Mouse (Mus musculus) testis, postnatal 14 days (tissue): ENCODE measurements around the gene Kif28.
A peak's percentile ranks its signal among the peaks of the same experiment; 100 is the strongest.
"Not testable (repeated sequence)": the region's sequence is repeated elsewhere in the genome, so short reads cannot be mapped to it uniquely, and the experiment has no call there.

Source experiments
- DNase-seq: peaks from one replicate; pipeline ENCODE4 v3.0.0; 2021; ENCODE audit warnings: low spot score

Gene Kif28

GRCm38 (mm10) chr1:179704150-179704549 is 40.9 kb downstream of the Kif28 start:
- DNase-seq: no peak

DNA sequence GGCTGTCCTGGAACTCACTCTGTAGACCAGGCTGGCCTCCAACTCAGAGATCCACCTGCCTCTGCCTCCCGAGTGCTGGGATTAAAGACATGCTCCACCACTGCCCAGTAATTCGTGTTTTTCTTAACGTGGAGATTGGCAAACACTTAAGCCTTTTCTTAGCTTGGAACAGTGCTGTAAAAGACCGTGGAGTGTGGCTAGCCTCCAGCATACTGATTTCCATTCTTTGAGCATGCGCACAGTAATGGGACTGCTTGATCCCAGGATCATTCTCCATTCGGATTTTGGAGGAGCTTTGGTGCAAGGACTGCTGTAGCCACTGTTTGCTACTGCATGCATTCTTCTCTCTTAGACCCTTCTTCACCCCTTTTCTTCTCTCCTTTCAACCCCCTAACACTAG is 55.6 kb downstream of the Kif28 start:
- no peak for DNase-seq

DNA sequence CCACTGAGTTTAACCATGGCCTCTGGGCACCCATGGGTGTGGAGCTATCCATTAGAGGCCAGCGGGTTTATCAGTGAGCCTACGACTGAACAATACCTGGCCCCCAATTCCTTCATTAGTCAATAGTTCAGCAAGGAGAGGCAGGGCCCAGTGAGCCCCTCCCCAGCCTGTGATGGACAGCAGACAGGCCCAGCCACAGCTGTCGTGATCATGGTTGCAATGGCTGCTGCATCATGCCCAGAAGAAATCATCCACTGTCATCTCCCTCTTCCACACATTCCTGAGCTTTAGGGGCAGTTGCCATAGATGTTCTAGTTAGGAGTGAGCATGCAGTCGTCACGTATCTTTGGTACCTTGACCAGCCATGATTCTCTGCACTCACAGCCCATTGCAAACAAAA is 56.2 kb downstream of the Kif28 start:
- no peak for DNase-seq

- no peak for DNase-seq
These were observed 56.7 kb downstream of the Kif28 start for GRCm38 (mm10) chr1:179688415-179688814.

- no peak for DNase-seq
These were observed 57.1 kb downstream of the Kif28 start for GRCm38 (mm10) chr1:179687966-179688365.

DNA sequence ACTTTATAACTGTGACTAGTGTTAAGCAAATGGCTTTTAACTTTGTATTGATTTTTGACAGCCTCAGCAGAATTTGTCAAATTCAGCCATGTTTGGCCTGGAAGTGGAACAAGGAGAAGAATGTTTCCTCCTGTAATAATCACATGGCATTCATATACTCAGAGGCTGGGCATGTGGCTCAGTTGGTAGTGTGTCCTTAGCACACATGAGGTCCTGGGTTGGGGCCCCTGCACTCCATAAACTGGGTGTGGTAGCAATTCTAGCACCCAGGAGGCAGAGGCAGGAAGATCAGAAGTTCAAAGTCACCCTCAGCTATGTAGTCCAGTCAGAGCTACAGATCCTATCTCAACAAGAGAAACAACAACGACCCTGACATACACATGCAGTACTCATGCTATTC is 57.8 kb downstream of the Kif28 start:
- DNase-seq: no peak

DNA sequence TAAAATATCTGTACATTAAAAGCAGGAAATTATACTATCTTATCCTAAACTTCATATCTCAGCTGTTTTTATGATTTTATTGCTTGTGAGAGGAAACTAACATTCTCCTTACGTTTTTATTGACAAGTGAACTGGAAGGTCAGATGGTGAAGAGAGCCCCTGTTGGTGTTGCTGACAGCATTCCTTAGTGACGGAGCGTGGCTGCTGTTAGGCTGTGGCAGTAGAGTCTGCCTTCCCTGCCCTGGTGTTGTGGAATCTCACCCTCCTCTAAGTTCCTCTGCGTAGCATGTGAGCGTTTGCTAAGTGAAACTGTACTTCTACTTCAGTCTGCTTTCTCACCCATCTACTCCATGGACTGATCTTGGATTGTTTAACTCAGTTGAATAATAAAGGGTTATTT is 58.3 kb downstream of the Kif28 start:
- DNase-seq: no peak

DNA sequence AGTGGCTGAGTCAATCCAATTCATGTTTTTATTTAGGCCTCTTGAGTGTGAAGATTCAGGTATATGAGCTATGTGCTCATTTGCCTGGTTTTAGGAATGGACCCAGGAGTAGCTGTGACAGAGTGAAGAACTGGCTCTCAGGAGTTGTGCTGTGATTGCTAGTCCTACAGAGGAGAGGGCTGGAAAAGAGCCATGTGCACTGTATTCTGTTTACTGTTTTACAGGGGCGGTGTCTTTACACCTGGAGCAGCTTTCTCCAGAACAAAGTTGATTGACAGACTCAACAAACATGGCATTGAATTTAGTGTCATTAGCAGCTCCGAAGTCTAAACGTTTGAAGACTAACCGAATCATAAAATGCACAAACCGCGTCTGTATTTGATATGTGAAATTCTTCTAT is 58.7 kb downstream of the Kif28 start:
- no peak for DNase-seq

- DNase-seq: not testable (repeated sequence)
These were observed 62.3 kb downstream of the Kif28 start for GRCm38 (mm10) chr1:179682753-179683152.

GRCm38 (mm10) chr1:179679326-179679725 is 65.7 kb downstream of the Kif28 start:
- DNase-seq: no peak

DNA sequence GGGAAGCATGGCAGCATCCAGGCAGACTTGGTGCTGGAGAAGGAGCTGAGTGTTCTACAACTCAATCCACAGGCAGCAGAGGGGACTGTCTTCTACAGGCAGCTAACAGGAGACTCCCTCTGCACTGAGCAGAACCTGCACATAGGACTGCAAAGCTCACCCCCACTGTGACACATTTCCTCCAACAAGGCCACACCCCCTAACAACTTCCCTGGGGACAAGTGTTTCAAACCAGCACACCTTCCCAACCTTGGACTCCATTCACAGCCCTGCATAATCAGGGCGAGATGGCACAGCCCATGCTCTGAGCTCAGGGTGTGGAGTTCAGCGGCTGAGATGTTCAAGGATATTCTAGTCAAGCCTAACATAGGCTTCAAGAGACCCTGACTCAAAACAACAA is 68.0 kb downstream of the Kif28 start:
- no peak for DNase-seq

GRCm38 (mm10) chr1:179674355-179674754 is 70.7 kb downstream of the Kif28 start:
- no peak for DNase-seq

DNA sequence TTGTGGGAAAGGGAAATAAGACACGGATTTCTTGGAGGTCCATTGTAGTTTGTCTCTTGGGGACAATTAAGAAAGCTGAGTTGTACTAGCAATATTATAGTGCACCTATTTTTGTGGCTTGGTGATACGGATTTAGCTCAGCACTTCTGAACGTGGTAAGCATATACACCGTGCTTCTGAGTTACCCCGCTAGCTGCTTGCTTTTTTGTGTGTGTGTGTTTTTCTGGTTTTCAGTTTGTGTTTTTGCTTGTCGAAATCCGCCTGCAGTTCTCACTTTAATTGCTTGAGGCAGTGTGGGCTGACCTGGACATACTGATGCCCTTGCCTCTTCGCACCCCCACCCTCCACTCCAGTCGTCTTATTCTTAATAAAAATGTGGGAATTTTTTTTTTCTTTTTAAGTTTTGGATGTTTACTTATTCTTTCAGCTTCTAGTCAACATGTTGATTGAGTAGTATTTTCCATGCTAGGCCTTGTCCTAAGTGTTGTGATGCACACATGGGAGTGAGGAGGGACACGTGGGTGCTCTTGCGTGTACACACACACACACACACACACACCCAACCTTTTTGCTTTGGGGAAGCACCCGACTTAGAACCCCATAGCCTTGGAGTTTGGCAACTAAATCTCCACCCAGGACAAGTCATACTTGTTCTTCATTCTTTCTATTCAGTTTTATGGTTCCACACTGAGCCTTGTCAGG is 76.1 kb downstream of the Kif28 start:
- no peak for DNase-seq

DNA sequence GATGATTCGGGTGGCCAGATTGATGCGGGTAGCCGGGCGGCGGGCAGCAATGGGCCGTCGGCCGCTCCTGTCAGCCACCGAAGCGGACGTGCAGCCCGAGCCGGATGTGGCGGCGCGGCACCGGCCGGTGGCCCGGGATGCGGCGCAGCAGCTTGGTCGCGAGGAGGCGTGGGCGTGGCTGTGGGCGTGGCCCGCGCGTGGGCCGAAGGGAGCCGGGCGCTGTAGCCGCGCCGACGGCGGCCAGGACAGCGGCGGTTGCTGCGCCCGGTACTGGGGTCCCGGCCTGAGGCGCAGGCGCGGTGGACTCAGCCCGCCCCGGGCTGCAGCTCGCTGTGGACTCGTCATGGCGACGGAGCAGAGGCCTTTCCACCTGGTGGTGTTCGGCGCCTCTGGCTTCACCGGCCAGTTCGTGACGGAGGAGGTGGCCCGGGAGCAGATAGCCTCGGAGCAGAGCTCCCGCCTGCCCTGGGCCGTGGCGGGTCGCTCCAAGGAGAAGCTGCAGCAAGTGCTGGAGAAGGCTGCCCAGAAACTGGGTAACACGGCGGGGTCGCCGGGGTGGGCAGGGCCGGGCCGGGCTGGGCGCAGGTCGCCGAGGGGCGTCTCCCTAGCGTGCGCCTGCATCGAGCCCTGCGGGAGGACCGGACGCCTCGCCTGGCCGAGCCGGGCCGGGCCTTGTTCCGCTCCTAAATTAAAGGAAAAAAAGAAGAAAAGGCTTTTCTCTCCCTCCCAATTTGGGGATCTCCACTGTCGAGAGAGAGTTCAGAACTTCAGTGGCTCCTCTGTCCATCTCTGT is 76.9 kb downstream of the Kif28 start, which contains the start of gene Sccpdh:
TSS of gene Sccpdh (plus strand) at position 198 of the 793 bp plus-strand sequence.
- DNase-seq: peak; percentile 91

DNA sequence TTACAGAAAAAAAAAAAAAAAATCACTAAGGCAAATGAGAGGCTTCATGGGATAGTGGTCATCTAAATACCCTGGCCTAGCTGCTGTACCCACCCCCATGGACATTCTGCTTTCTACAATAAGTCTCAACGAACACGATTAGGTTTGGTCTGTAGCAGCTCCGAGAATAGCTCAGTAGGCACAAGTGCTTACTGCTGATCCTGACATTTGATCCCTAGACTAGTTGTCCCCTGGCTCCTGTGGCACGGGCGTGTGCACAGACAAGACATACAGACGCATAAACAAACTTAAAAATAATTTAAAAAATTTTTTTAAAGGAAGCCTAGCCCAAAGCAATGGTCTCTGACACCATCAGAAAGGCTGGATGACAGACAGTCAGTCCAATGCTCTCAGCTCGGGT is 77.6 kb downstream of the Kif28 start:
- no peak for DNase-seq

- DNase-seq: peak; percentile 46
These were observed 78.1 kb downstream of the Kif28 start for GRCm38 (mm10) chr1:179666971-179667370.

- no peak for DNase-seq
These were observed 80.7 kb downstream of the Kif28 start for GRCm38 (mm10) chr1:179664309-179664930.

- DNase-seq: no peak
These were observed 82.0 kb downstream of the Kif28 start for GRCm38 (mm10) chr1:179663065-179663464.

DNA sequence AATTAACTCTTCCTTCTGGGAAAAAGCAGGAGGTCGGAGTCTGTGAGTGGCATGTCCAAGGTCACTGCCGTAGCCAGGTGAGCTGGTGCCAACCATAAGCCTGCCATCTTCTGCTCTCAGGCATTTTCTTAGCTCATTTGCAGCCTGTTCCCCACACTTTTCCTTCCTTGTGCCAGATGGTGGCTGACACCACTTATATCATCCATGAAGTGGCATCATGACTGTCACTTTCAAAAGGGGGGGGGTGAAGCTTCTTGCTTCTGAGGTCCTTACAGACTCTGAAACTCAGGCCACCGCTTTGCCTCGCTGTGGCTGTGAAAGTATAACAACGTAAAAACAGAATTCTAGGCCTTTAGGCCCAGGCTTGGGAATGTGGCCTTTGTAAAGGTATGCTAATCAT is 93.8 kb downstream of the Kif28 start:
- no peak for DNase-seq

DNA sequence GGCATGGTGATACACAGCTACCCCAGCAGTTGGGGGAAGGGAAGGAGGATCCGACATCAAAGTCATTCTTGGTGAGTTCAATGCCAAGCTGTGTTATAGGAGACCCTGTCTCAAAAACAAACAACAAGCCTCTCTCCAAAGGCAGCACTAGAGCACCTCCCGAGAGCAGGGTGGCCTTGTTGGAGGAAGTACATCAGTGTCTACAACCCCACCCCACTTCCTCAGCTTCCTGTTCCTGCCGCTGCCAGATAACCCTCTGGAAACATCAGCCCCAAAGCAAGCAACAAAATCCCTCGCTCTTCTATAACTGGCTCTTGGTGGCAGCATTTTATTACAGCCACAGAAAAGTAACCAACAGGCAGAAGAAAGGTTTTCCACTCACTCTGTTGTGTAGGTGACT is 94.8 kb downstream of the Kif28 start:
- no peak for DNase-seq

- no peak for DNase-seq
These were observed 95.7 kb downstream of the Kif28 start for GRCm38 (mm10) chr1:179649324-179649723.

DNA sequence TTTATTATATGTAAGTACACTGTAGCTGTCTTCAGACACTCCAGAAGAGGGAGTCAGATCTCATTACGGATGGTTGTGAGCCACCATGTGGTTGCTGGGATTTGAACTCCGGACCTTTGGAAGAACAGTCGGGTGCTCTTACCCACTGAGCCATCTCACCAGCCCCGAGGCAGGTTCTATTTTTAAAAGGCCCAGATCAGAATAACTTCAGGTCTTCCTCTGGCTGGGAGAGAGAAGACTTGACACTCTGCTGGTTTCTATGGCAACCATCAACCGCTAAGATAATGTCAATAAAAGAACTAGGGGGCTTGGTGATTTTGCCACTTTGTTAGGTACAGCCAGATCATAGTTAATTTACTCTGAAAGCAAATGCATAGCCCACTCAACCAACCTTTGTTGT is 96.4 kb downstream of the Kif28 start:
- DNase-seq: not testable (repeated sequence)

DNA sequence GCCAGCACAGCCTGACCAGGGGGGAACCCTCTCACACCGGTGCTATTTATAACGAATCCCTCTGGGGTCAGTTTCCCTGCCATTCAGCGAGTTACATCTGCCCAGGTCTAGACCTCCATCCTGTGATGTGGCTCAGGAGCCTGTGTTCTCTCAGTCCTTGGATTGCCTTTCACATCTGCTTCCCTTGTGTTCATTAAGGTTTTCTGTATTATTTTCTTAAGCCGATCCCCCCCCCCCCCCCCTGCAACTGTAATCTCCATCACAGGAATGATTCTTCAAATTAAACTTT is 99.1 kb downstream of the Kif28 start:
- no peak for DNase-seq
